Mouse (Mus musculus): ENCODE data around the gene Hectd3. TPM values are rescaled to one million over a fixed set of nuclear protein-coding genes. Genes with fewer than 3 reads are reported as not detected.

The Hectd3 gene
- polyA plus RNA-seq (2012; rRNA removed) = 39.9 and 41.0 TPM in 2 replicates

DNA sequence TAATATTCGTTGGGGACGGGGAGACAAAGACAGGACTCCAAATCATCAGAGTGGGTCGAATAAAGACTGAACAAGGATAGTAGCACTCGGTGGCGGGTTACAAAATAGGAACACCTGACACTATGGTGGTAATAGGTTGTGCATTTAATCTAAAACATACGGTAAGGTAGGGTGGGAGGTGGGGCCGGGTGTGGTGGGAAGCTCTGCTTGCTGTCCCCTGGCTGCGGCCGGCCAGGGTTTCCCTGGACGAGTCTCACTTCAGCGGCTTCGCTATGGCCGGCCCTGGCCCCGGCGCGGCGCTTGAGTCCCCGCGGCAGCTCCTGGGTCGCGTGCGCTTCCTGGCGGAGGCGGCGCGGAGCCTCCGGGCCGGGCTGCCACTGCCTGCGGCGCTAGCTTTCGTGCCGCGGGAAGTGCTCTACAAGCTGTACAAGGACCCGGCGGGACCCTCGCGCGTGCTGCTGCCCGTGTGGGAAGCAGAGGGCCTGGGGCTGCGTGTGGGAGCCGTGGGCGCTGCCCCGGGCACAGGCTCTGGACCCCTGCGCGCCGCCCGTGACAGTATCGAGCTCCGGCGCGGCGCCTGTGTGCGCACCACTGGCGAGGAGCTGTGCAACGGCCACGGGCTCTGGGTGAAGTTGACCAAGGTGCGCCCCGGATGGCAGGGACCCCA is at the start of gene Hectd3:
Hectd3 (plus strand) TSS at position 187 of the 667 bp plus-strand sequence.

DNA sequence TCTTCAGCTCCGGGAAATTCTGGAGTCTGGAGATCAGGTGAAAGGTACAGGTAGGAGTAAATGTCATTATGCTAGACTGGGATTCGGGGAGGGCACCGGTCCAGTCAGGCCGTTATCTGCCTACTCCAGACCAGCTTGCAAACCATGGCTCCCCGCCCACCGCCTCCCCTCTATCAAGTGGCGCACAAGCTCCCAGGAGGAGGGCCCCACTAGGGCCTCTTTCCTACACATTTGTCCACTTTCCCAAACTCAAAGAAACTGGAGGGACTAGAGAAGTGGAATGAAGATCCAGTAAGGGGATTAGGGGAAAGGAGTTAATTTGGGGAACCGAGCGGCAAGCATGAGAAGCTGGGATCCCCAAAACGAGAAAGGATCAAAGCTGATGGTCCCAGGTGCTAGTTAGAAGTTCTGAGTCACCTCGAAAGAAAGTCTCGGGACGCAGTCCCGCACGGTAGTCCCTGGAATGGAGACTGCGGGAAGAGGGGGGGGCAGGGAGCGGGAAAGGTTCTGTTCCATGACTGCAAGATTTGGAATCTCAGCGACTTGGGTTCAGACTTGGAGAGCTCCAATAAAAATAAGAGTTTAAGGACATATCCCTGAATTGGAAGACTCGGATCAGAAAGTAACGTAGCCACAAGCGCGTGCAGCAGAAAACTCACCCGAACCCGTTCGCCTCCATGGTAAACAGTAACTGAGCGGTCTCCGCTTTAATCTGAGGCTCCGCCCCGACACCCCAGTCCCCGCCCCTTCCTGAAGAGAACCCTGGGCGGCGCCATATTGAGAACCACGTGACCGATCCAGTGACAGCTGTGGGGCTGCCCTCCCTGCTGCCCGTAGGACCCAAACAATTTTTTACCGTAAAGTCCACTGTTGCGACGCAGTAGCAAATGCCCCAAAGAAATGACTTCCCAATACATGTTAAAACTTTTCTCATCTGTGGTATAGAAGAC is 1.2 kb upstream of the Hectd3 start, which contains the start of gene Urod:
Urod (minus strand) TSS at position 742 of the 950 bp plus-strand sequence.

DNA sequence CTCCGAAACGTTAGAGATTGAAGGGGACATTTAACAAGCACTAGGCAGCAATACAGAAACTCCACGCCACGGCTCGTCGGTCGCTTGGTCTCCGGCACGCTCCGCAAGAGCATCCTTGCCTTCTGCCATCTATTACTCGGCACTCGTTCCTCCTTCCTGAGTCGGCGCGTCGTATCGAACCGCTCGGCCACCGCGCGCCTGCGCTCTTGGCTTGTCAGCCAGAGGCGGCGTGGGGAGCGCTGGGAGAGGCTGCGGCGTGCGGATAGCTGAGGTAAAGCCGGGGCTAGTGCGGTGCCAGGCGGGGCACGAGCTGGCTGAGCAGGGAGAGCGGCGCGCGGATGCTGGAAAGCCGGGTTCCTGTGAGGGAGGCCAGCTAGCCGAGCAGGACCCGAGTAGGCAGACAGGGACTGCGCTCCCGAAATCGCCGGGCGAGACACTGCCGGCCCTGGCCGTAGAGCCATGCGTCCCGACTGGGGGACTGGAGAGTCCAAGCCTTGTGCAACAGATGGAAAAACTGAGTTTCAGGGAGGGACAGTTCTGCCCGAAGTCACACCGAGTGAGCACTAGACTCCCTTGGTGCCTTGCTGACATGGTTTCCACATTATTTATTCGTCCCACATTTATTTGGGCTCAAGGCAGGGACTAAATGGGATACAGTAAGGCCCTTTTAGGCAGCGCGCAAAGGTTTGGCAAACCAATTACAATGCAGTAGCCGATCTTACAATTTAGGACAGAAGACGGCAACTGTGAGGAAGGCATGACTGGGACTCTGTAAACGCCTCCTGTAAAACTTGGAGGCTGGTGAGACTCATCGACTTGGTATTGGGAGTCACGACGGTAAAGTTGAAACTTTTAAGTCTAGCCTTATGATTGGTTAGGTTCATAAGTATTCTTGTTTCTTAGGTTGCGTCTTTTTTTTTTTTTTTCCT is 24.4 kb downstream of the Hectd3 start, which contains the start of gene Eif2b3:
Eif2b3 (plus strand) TSS at position 197 of the 929 bp plus-strand sequence.

Other genes starting within 250 kb of the Hectd3 start
- gene Toe1, start 187.7 kb upstream of the Hectd3 start, polyA plus RNA-seq (2012; rRNA removed) = 5.2 and 5.8 TPM in 2 replicates
- gene Mutyh, start 187.6 kb upstream of the Hectd3 start, polyA plus RNA-seq (2012; rRNA removed) = 1.5 and 2.4 TPM in 2 replicates
- 2.9 and 3.9 TPM in 2 replicates for gene Hpdl, start 173.6 kb upstream of the Hectd3 start, polyA plus RNA-seq (2012; rRNA removed)
- 0.06 and 0.26 TPM in 2 replicates for gene Zswim5, start 117.9 kb upstream of the Hectd3 start, polyA plus RNA-seq (2012; rRNA removed)
- gene Urod, start 904 bp upstream of the Hectd3 start, polyA plus RNA-seq (2012; rRNA removed) = 14.5 and 18.5 TPM in 2 replicates
- gene Eif2b3, start 24.1 kb downstream of the Hectd3 start, polyA plus RNA-seq (2012; rRNA removed) = 0.55 and 0.96 TPM in 2 replicates
- gene Ptch2, start 100.8 kb downstream of the Hectd3 start, polyA plus RNA-seq (2012; rRNA removed) = 1.8 and 2.0 TPM in 2 replicates
- gene Btbd19, start 130.4 kb downstream of the Hectd3 start, polyA plus RNA-seq (2012; rRNA removed) = 5.2 and 7.6 TPM in 2 replicates
- gene Tctex1d4, start 131.5 kb downstream of the Hectd3 start, polyA plus RNA-seq (2012; rRNA removed) = 0.25 and 0.49 TPM in 2 replicates
- gene Plk3, start 138.6 kb downstream of the Hectd3 start, polyA plus RNA-seq (2012; rRNA removed) = 19.8 and 37.6 TPM in 2 replicates
- gene Rps8, start 160.9 kb downstream of the Hectd3 start, polyA plus RNA-seq (2012; rRNA removed) = 114 and 124 TPM in 2 replicates
- gene Kif2c, start 187.3 kb downstream of the Hectd3 start, polyA plus RNA-seq (2012; rRNA removed) = 0.37 and 0.91 TPM in 2 replicates

All from stomach, adult 2 months (tissue).